Mouse (Mus musculus) mature B cell (primary cell): ENCODE measurements around the gene Prkra.

Experiments used
- in situ Hi-C: fragments of 300-500 bp; cut with MboI; formaldehyde crosslinking; loops from 2 replicates; pipeline ENCODE4 v1.14.3; 2019

The Prkra gene

DNA sequence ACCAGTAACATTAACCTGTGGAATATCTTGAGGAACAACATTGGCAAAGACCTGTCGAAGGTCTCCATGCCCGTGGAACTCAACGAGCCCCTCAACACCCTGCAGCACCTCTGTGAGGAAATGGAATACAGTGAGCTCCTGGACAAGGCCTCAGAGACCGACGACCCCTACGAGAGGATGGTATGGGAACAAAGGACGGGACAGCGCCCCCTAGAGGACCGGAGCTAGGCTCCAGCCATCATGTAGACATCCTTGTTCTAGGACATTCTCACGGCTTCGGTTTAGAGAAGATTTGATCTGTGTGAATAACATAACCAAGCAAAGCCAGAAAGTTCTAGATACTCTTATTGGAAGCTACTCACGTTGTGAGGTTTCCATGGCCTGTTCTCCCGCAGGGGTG lies 62.7 kb downstream of the Prkra start:
- in situ Hi-C loops = no loop called here
